Mouse (Mus musculus): ENCODE results near the gene Aanat. TPM values are rescaled to one million over a fixed set of nuclear protein-coding genes. Genes with fewer than 3 reads are reported as not detected.

The Aanat gene
- total and polyA plus RNA-seq, 3 experiments, result not detected

- H3K9me3 ChIP-seq (replicated peaks; ENCODE audit: low read length), result no peaks in the 10 kb centered on the region
- H3K27ac ChIP-seq (ENCODE audit: insufficient read depth, low read depth), result no peak within 1 kb of the TSS; the same call in 1 of the 2 replicates
- in situ Hi-C loops (cut with MboI; ENCODE audit: low pct_ligation_motif_present, low pct_unique_long_range_greater_than_20kb, low sequenced_read_pairs), result no loop called here
- no peak for DNase-seq (ENCODE audit: extremely low read depth)
- no peaks in the 10 kb centered on the region for H3K79me2 ChIP-seq (replicated peaks; ENCODE audit: control insufficient read depth, extremely low read depth, insufficient read depth, poor library complexity, severe bottlenecking)
- H3K9ac ChIP-seq (ENCODE audit: insufficient read depth, low read depth), result no peak within 1 kb of the TSS
- dilution Hi-C loops (cut with MboI; ENCODE audit: extremely low pct_ligation_motif_present, extremely low pct_unique_long_range_greater_than_20kb, low sequenced_read_pairs), result no loop called here
- H3K4me1 ChIP-seq (ENCODE audit: control insufficient read depth in 1 of 2, insufficient read depth in 2 of 2), result peaks cover 29 to 63% of the 10 kb centered on the region in 2 experiments
- H3K4me2 ChIP-seq (ENCODE audit: insufficient read depth, low read depth, poor library complexity, severe bottlenecking), result no peak within 1 kb of the TSS
- H3K36me3 ChIP-seq (replicated peaks in 1 of 2; ENCODE audit: control insufficient read depth in 1 of 2, insufficient read depth in 1 of 2, low read length in 1 of 2), result no peaks in the 10 kb centered on the region
- no peaks in the 10 kb centered on the region for H3K27me3 ChIP-seq (replicated peaks)
- no peak within 1 kb of the TSS for H3K4me3 ChIP-seq (replicated peaks in 1 of 3; ENCODE audit: low read depth in 2 of 3, low read length in 2 of 3, poor library complexity in 1 of 3)
- TF ChIP-seq JUND (conservative IDR thresholded peaks at IDR 0.05; ENCODE audit: low read depth, low read length), result no peak
- no peak for TF ChIP-seq RCOR1 (conservative IDR thresholded peaks at IDR 0.05; ENCODE audit: low read depth, low read length)
- no peak for TF ChIP-seq ZC3H11A (IDR thresholded peaks at IDR 0.05; ENCODE audit: low read depth, low read length)
- TF ChIP-seq ZKSCAN1 (IDR thresholded peaks at IDR 0.05; ENCODE audit: borderline replicate concordance, low read depth, low read length), result no peak
- TF ChIP-seq CHD2 (IDR thresholded peaks at IDR 0.05; ENCODE audit: low read length), result no peak
- no peak for TF ChIP-seq ZNF384 (IDR thresholded peaks at IDR 0.05; ENCODE audit: low read depth, low read length)
- TF ChIP-seq MAX (IDR thresholded peaks at IDR 0.05; ENCODE audit: low read length), result no peak
- no peak for TF ChIP-seq MEF2A (IDR thresholded peaks at IDR 0.05; ENCODE audit: borderline replicate concordance, low read depth, low read length)
- TF ChIP-seq CTCF (conservative IDR thresholded peaks at IDR 0.05 in 1 of 2, IDR thresholded peaks at IDR 0.05 in 1 of 2; ENCODE audit: low read depth in 2 of 2, low read length in 2 of 2), result no peak
- no peak for TF ChIP-seq USF1 (IDR thresholded peaks at IDR 0.05; ENCODE audit: low read depth, low read length)
These were observed 40.3 kb downstream of the Aanat start, which contains the start of gene Rhbdf2 for GRCm38 (mm10) chr11:116626299-116627071. Gene Rhbdf2 (minus strand): TSS chr11:116627019.

- H3K4me2 ChIP-seq (ENCODE audit: insufficient read depth, low read depth, poor library complexity, severe bottlenecking), result no peak overlapping the region
- in situ Hi-C loops (cut with MboI; ENCODE audit: low pct_ligation_motif_present, low pct_unique_long_range_greater_than_20kb, low sequenced_read_pairs) (no loop called here), dilution Hi-C loops (cut with MboI; ENCODE audit: extremely low pct_ligation_motif_present, extremely low pct_unique_long_range_greater_than_20kb, low sequenced_read_pairs) (no loop called here)
- TF ChIP-seq GABPA (IDR thresholded peaks at IDR 0.05; ENCODE audit: insufficient replicate concordance, low read depth, low read length), result no peak
- no peak for TF ChIP-seq ZC3H11A (IDR thresholded peaks at IDR 0.05; ENCODE audit: low read depth, low read length)
- no peak for TF ChIP-seq USF2 (conservative IDR thresholded peaks at IDR 0.05; ENCODE audit: low read depth, low read length)
- no peak for TF ChIP-seq ZKSCAN1 (IDR thresholded peaks at IDR 0.05; ENCODE audit: borderline replicate concordance, low read depth, low read length)
- no peak for TF ChIP-seq MYC (IDR thresholded peaks at IDR 0.05; ENCODE audit: low read depth, low read length)
- 0 out of 2 replicates have a peak, but pooled peaks have one; percentile 6 for TF ChIP-seq IRF4 (IDR thresholded peaks at IDR 0.05; ENCODE audit: low read depth, low read length)
- TF ChIP-seq CTCF (conservative IDR thresholded peaks at IDR 0.05 in 1 of 2, IDR thresholded peaks at IDR 0.05 in 1 of 2; ENCODE audit: low read depth in 2 of 2, low read length in 2 of 2), result peak in 1 of 2 experiments; percentile 58; a peak in 2 of 4 replicates
- no peak for TF ChIP-seq MAX (IDR thresholded peaks at IDR 0.05; ENCODE audit: low read length)
- no peak; the same call in 1 of the 2 replicates for TF ChIP-seq SMC3 (IDR thresholded peaks at IDR 0.05; ENCODE audit: low read depth, low read length)
- no peak for TF ChIP-seq UBTF (IDR thresholded peaks at IDR 0.05; ENCODE audit: low read depth, low read length)
- H3K27me3 ChIP-seq (replicated peaks), result no peaks in the 10 kb centered on the region
- H3K9me3 ChIP-seq (replicated peaks; ENCODE audit: low read length), result no peaks in the 10 kb centered on the region
- H3K79me2 ChIP-seq (replicated peaks; ENCODE audit: control insufficient read depth, extremely low read depth, insufficient read depth, poor library complexity, severe bottlenecking), result no peaks in the 10 kb centered on the region
- H3K27ac ChIP-seq (ENCODE audit: insufficient read depth, low read depth), result no peak overlapping the region
- no peak overlapping the region for H3K4me3 ChIP-seq (replicated peaks in 1 of 3; ENCODE audit: low read depth in 2 of 3, low read length in 2 of 3, poor library complexity in 1 of 3)
- H3K4me1 ChIP-seq (ENCODE audit: control insufficient read depth in 1 of 2, insufficient read depth in 2 of 2), result peaks cover 26 to 54% of the 10 kb centered on the region in 2 experiments
- H3K36me3 ChIP-seq (replicated peaks in 1 of 2; ENCODE audit: control insufficient read depth in 1 of 2, insufficient read depth in 1 of 2, low read length in 1 of 2), result no peaks in the 10 kb centered on the region
- peak; percentile 67 for DNase-seq (ENCODE audit: extremely low read depth)
- no peak overlapping the region for H3K9ac ChIP-seq (ENCODE audit: insufficient read depth, low read depth)
These were observed 41.1 kb downstream of the Aanat start for GRCm38 (mm10) chr11:116627072-116628020.
